Mouse (Mus musculus) R1 (cell line): ENCODE results near the gene Dnlz.
A peak's percentile ranks its signal among the peaks of the same experiment; 100 is the strongest.

Experiments
- DNase-seq: peaks from one replicate; pipeline ENCODE4 v3.0.0-alpha.2; 2018; ENCODE audit warnings: low read depth, low spot score

Gene Dnlz

GRCm38 (mm10) chr2:26299336-26299735 lies 52.6 kb downstream of the Dnlz start:
- no peak for DNase-seq

- DNase-seq, result peak; percentile 82
Observed at GRCm38 (mm10) chr2:26298856-26299230, 53.1 kb downstream of the Dnlz start.

- DNase-seq, result peak; percentile 41
Observed at GRCm38 (mm10) chr2:26298208-26298855, 53.6 kb downstream of the Dnlz start.
